Mouse (Mus musculus): ENCODE results near the gene Axl. TPM values are rescaled to one million over a fixed set of nuclear protein-coding genes. Genes with fewer than 3 reads are reported as not detected.

Axl gene
- polyA plus RNA-seq, 1 experiment from 2014 or later, result 76.0 TPM

DNA sequence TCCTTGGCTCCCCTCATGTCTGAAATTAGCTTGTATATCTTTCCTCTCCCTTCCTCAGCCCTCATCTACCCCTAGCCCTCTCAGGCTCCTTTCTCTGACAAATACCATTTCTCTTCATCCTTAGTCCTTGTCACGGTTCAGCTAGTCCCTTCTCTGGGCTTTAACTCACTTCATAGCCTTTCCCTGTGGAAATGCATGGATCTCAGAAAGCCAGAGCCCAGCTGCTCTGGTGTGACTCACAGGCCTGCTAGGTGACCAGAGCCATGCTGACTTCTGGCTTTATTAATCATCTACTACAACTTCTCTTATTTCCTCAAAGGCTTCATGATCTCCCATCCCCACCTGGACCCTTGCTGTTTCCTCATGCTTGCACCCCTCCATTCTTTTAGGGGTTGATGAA, 23.7 kb upstream of the Axl start:
- 81% methylated on average over 1 of the region's 1 CpGs for WGBS
- H3K4me2 ChIP-seq (replicated peaks), result no peak overlapping the region

DNA sequence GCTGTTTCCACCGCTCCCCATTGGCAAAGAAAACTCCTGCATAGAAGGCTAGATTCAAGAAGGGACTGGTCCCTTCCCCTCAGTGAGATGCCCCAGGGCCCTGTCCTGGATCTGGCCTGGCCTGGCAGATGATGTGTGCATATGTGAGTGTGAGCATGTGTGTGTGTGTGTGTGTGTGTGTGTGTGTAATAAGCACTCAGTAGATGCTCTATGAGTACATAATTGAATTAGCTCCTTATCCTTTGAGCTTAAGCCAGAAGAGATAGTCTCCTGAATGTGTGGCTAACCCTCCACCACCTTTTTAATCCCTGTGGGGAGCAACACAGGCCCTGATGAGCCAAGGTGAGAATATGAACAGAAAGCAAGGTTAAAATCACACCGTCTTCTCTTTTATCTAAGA, 23.2 kb upstream of the Axl start:
- peaks cover 14% of the 10 kb centered on the region; the same call in 1 of the 2 replicates for H3K27me3 ChIP-seq
- no peaks in the 10 kb centered on the region for H3K36me3 ChIP-seq
- 64% methylated on average over 2 of the region's 2 CpGs for WGBS
- ATAC-seq (ENCODE audit: insufficient number of reproducible peaks, insufficient read depth, low FRiP score, low TSS enrichment), result no peak
- H3K4me2 ChIP-seq (replicated peaks), result no peak overlapping the region
- no peak overlapping the region for H3K4me3 ChIP-seq
- no peak overlapping the region for H3K27ac ChIP-seq
- no peak overlapping the region for H3K9ac ChIP-seq
- H3K9me3 ChIP-seq, result no peaks in the 10 kb centered on the region
- peaks cover 10% of the 10 kb centered on the region for H3K4me1 ChIP-seq

More for the DNA sequence above, 23.7 kb upstream of the Axl start:
- H3K4me1 ChIP-seq, result peaks cover 10% of the 10 kb centered on the region
- no peak for ATAC-seq (ENCODE audit: insufficient number of reproducible peaks, insufficient read depth, low FRiP score, low TSS enrichment)
- H3K9ac ChIP-seq, result no peak overlapping the region
- peaks cover 14% of the 10 kb centered on the region; the same call in 1 of the 2 replicates for H3K27me3 ChIP-seq
- no peaks in the 10 kb centered on the region for H3K36me3 ChIP-seq
- no peak overlapping the region for H3K27ac ChIP-seq
- no peak overlapping the region for H3K4me3 ChIP-seq
- no peaks in the 10 kb centered on the region for H3K9me3 ChIP-seq

DNA sequence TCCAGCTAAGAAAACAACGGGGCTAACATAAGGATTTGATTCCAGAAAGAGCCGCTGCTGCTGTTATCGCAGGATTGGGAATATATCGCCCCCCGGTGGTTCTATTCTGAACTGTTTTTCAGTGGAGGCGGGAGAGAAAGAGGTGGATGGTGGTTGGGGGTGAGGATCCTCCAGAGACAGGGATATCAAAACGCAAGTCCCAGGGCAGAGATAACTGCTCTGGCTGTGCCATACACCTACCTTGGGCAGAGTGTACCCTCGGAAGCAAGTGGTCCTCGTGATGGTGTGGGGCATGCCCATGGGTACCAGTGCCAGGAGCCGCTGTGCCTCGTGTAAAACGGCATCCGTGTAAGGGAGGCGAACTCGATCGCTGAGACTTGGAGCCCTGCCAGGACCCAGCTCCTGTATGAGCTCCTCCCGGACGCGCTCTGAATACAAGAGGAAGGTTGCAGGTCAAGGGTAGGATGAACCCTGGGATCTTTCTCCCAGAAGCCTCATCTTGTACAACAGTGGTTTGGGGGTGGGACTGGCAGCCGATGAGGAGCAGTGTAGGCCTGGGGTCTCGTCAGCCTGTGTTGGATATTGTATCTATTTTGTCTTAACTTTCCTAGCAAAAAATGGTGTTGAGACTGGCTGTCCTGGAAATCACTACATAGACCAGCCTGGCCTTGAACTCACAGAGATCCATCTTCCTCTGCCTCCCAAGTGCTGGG, 17.3 kb upstream of the Axl start:
- H3K4me3 ChIP-seq, result peak overlapping the region; percentile 17; the same call in 1 of the 2 replicates
- H3K4me2 ChIP-seq (replicated peaks), result peak overlapping the region; percentile 37
- no peak for ATAC-seq (ENCODE audit: insufficient number of reproducible peaks, insufficient read depth, low FRiP score, low TSS enrichment)
- peak overlapping the region; percentile 41 for H3K9ac ChIP-seq
- no peaks in the 10 kb centered on the region for H3K9me3 ChIP-seq
- WGBS, result 24% methylated on average over 21 of the region's 21 CpGs
- H3K27ac ChIP-seq, result no peak overlapping the region
- peaks cover 14% of the 10 kb centered on the region; the same call in 1 of the 2 replicates for H3K4me1 ChIP-seq
- no peaks in the 10 kb centered on the region for H3K36me3 ChIP-seq
- no peaks in the 10 kb centered on the region for H3K27me3 ChIP-seq

DNA sequence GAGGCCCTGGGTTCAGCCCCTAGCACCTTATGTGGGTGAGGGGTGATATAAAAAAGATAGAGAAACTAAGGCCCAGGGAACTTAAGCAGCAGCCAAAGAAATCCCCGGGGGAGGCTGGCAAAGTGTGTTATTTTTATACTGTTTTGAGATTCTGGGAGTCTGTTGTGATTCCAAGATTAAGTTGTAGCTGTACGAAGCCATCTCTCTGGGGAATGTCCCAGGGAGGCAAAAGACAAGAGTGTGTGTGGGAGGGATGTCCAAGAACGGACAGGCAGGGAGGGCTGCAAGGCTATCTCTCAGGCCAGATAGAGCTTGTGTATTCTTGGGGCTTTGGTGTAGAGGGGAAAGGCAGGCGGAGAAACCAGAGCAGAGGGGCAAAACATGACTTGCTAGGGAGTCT, 16.3 kb upstream of the Axl start:
- WGBS, result 74% methylated on average over 4 of the region's 4 CpGs
- no peak for ATAC-seq (ENCODE audit: insufficient number of reproducible peaks, insufficient read depth, low FRiP score, low TSS enrichment)
- Histone ChIP-seq H3K9me3 (no peaks in the 10 kb centered on the region), H3K27me3 (no peaks in the 10 kb centered on the region), H3K9ac (no peak overlapping the region), H3K36me3 (no peaks in the 10 kb centered on the region), H3K4me3 (no peak overlapping the region), H3K4me1 (peaks cover 14% of the 10 kb centered on the region; the same call in 1 of the 2 replicates), H3K4me2 (replicated peaks) (no peak overlapping the region), H3K27ac (no peak overlapping the region)

DNA sequence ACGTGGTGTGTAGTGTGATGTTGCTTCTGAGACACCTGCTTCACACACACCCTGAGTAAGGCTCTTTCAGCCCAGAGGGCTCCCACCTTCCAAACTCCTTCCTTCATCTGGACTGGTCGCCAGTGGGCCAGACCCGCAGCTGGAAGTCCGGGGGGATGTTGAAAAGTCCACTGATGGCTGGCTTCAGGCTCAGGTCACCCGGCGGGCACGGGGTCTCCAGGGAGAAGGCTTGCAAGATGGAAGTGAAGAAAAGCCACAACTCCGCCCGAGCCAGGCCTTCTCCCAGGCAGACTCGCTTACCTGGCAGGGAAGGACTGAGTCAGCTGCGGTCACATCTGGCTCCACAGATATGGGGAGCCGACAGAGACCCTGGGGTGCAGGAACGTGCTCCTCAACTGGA, 15.0 kb upstream of the Axl start:
- no peak overlapping the region for H3K4me3 ChIP-seq
- no peak for ATAC-seq (ENCODE audit: insufficient number of reproducible peaks, insufficient read depth, low FRiP score, low TSS enrichment)
- H3K4me2 ChIP-seq (replicated peaks), result no peak overlapping the region
- no peaks in the 10 kb centered on the region for H3K27me3 ChIP-seq
- 0 out of 2 replicates have a peak, but pooled peaks cover 2% of the 10 kb centered on the region for H3K9me3 ChIP-seq
- no peaks in the 10 kb centered on the region for H3K36me3 ChIP-seq
- no peak overlapping the region for H3K9ac ChIP-seq
- peaks cover 14% of the 10 kb centered on the region; the same call in 1 of the 2 replicates for H3K4me1 ChIP-seq
- 0 out of 2 replicates have a peak overlapping the region, but pooled peaks have one; percentile 19 for H3K27ac ChIP-seq
- 81% methylated on average over 13 of the region's 13 CpGs for WGBS

DNA sequence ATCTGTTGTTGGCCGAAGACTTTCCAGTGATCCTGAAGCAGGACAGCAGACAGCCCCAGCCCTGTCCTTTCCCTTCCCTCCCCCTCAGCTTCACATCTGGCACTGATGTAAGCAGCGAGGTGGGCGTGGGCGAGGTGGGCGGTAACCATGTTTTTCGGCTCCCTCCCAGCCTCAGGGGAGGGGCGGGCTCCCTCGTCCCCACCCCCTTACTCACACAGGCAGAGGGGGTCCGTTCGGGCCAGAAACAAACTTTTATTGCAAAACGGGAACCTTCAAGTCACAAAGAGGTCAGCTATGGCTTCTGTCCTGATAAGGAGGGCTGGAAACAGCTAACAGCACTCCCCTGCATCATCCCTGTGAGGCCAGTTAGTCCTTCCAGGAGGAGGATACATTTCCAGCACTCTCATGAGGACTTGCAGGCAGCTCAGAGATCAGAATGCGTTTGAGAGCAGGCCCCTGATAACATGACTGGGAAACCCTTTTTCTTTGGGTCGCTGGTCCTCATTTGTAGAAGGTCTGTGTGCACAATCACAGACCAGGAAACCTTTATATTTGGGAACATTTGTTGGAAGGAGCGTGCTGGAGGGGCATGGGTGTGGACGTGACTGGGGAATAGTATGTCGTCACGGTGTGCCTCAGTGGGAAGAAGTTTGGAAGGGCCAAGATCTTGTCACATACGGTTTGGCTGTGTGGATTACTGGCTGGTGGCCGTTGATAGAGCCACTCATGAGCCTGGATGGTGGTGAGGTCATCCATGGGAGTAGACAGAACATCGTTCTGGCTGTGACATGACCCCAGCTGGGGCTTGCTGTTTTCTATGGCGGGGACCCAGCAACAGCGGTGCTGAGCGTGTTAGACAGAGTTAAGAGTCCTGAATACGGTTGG, 14.0 kb upstream of the Axl start:
- Histone ChIP-seq H3K4me3 (peak overlapping the region; percentile 20), H3K27me3 (no peaks in the 10 kb centered on the region), H3K9me3 (0 out of 2 replicates have a peak, but pooled peaks cover 3% of the 10 kb centered on the region), H3K9ac (no peak overlapping the region; the same call in 1 of the 2 replicates), H3K4me1 (peaks cover 14% of the 10 kb centered on the region; the same call in 1 of the 2 replicates), H3K27ac (peak overlapping the region; percentile 88), H3K36me3 (no peaks in the 10 kb centered on the region), H3K4me2 (replicated peaks) (peak overlapping the region; percentile 45)
- 24% methylated on average over 24 of the region's 24 CpGs for WGBS
- ATAC-seq (ENCODE audit: insufficient number of reproducible peaks, insufficient read depth, low FRiP score, low TSS enrichment), result peak; percentile 50

DNA sequence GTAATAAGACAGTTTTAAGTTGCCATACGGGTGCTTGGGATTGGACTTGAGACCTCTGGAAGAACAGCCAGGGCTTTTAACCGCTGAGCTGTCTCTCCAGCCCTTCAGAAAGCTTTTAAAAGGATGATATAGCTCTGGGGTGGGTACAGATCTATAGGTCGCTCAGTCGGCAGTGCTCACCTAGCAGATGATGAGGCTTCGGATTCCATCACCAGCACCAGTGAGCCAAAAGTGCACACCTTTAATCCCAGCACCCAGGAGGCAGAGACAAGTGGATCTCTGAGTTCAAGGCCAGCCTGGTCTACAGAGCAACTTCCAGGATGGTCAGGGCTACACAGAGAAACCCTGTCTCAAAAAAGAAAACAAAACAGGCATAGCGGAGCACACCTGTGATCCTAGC, 12.5 kb upstream of the Axl start:
- WGBS, result 94% methylated on average over 6 of the region's 6 CpGs

DNA sequence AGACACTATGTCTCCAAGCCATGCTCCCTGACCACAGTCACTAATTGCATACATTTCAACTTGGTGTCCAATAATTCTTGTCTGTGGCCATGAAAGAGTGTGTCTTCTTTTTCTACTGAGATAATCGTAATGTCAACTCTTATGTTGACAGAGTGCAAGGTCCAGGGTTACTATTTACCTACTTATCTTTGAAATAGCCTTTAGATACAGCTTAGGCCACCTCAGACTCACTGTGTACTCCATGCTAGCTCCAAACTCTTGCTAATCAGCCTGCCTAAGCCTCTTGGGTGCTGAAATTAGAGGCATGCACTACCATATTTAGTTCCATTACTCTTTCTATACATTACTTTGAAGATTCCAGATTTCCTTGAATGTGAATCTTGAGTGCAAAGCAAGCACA, 10.9 kb upstream of the Axl start:
- no peak overlapping the region for H3K27ac ChIP-seq
- no peak overlapping the region for H3K4me2 ChIP-seq (replicated peaks)
- H3K4me3 ChIP-seq, result no peak overlapping the region
- 0 out of 2 replicates have a peak, but pooled peaks cover 3% of the 10 kb centered on the region for H3K9me3 ChIP-seq
- WGBS, result 95% methylated on average over 1 of the region's 1 CpGs
- H3K4me1 ChIP-seq, result peaks cover 11% of the 10 kb centered on the region; the same call in 1 of the 2 replicates
- H3K27me3 ChIP-seq, result no peaks in the 10 kb centered on the region
- H3K36me3 ChIP-seq, result no peaks in the 10 kb centered on the region
- H3K9ac ChIP-seq, result no peak overlapping the region
- ATAC-seq (ENCODE audit: insufficient number of reproducible peaks, insufficient read depth, low FRiP score, low TSS enrichment), result no peak

More for the DNA sequence above, 12.5 kb upstream of the Axl start:
- H3K4me1 ChIP-seq, result peaks cover 14% of the 10 kb centered on the region; the same call in 1 of the 2 replicates
- no peak overlapping the region for H3K4me2 ChIP-seq (replicated peaks)
- H3K4me3 ChIP-seq, result no peak overlapping the region
- no peak overlapping the region for H3K27ac ChIP-seq
- H3K9ac ChIP-seq, result no peak overlapping the region
- H3K36me3 ChIP-seq, result no peaks in the 10 kb centered on the region
- no peak for ATAC-seq (ENCODE audit: insufficient number of reproducible peaks, insufficient read depth, low FRiP score, low TSS enrichment)
- H3K9me3 ChIP-seq, result 0 out of 2 replicates have a peak, but pooled peaks cover 3% of the 10 kb centered on the region
- H3K27me3 ChIP-seq, result no peaks in the 10 kb centered on the region

DNA sequence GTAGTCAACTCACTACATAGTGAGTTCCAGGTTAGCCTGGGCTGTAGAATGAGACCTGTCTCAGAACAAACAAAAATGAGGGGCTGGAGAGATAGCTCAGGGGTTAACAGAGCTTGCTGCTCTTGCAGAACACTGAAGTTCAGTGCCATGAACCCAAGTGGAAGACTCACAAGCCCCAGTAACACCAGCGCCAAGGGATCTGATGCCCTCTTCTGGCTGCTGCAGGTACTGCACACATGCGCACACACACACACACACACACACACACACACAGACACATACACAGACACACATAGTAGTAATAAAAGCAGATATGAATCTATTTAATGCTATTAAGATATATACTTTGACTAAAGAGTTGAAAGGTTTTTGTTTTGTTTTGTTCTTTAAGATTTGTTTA, 10.0 kb upstream of the Axl start:
- WGBS, result 87% methylated on average over 2 of the region's 2 CpGs
- peaks cover 11% of the 10 kb centered on the region; the same call in 1 of the 2 replicates for H3K4me1 ChIP-seq
- no peak for ATAC-seq (ENCODE audit: insufficient number of reproducible peaks, insufficient read depth, low FRiP score, low TSS enrichment)

DNA sequence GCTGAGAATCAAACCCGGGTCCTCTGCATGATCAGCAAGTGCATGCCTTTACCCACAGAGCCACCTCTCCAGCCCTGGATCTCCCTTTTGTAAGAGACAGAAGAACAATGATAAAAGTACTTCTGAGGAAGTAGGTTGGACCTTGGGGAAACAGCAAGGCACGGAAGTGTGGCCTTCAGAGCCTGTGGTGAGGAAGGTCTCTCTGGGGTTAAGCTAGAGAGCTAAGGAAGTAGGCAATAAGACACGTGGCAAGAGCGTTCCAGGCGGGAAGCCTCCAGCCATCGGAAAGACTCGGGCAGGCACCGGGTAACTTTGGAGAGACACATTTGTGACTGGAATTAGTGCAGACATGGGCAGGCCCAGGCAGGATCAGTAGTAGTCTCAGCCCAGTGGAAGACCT, 6.3 kb upstream of the Axl start:
- no peak overlapping the region for H3K4me3 ChIP-seq
- peaks cover 3% of the 10 kb centered on the region; the same call in 1 of the 2 replicates for H3K4me1 ChIP-seq
- H3K9ac ChIP-seq, result no peak overlapping the region
- H3K27me3 ChIP-seq, result no peaks in the 10 kb centered on the region
- H3K4me2 ChIP-seq (replicated peaks), result no peak overlapping the region
- H3K36me3 ChIP-seq, result no peaks in the 10 kb centered on the region
- 83% methylated on average over 8 of the region's 8 CpGs for WGBS
- 0 out of 2 replicates have a peak, but pooled peaks cover 3% of the 10 kb centered on the region for H3K9me3 ChIP-seq
- ATAC-seq (ENCODE audit: insufficient number of reproducible peaks, insufficient read depth, low FRiP score, low TSS enrichment), result no peak
- no peak overlapping the region for H3K27ac ChIP-seq

More for the DNA sequence above, 10.0 kb upstream of the Axl start:
- Histone ChIP-seq H3K27ac (no peak overlapping the region), H3K4me2 (replicated peaks) (no peak overlapping the region), H3K36me3 (no peaks in the 10 kb centered on the region), H3K27me3 (no peaks in the 10 kb centered on the region), H3K4me3 (no peak overlapping the region), H3K9me3 (0 out of 2 replicates have a peak, but pooled peaks cover 3% of the 10 kb centered on the region), H3K9ac (no peak overlapping the region)

DNA sequence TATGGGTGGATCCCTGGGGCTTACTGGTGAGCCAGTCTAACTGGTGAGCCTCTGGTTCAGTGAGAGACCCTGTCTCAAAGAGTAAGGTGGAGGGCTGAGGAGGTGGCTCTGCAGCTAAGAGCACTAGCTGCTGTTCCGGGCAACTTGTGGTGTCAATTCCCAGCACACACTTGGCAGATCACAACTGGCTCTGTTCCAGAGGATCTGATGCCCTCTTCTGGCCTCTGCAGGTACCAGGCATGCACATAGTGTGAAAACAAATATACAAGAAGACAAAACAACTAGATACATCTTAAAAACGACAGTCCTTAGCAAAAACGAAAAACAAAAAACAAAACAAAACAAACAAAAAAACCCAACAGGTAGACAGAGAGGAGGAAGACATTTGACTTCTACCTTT, 5.2 kb upstream of the Axl start:
- Histone ChIP-seq H3K27me3 (no peaks in the 10 kb centered on the region), H3K4me3 (no peak overlapping the region), H3K27ac (no peak overlapping the region), H3K9ac (no peak overlapping the region), H3K4me1 (peaks cover 11% of the 10 kb centered on the region), H3K4me2 (replicated peaks) (no peak overlapping the region), H3K36me3 (no peaks in the 10 kb centered on the region), H3K9me3 (0 out of 2 replicates have a peak, but pooled peaks cover 3% of the 10 kb centered on the region)
- 47% methylated on average over 3 of the region's 3 CpGs for WGBS
- ATAC-seq (ENCODE audit: insufficient number of reproducible peaks, insufficient read depth, low FRiP score, low TSS enrichment), result no peak

Measured in embryonic facial prominence, embryonic 12.5 days (tissue).